Mouse (Mus musculus) testis, adult 10 weeks (tissue): ENCODE measurements around the gene Dcaf1. TPM values are rescaled to one million over a fixed set of nuclear protein-coding genes. Genes with fewer than 3 reads are reported as not detected.

Source experiments
- polyA plus RNA-seq: library from polyadenylated mRNA; stranded (reverse); fragments of 350-450 nt; fragmentation: Illumina TruSeq; extraction: RNeasy Lipid Tissue Mini Kit (QIAGEN cat#74804); gene quantifications from one replicate; pipeline ENCODE4 v1.2.3, GENCODE M21; 2014; ENCODE audit warnings: low read depth, low replicate concordance

The Dcaf1 gene
- 117 TPM for polyA plus RNA-seq

GRCm38 (mm10) chr9:106821618-106822380 lies at the start of gene Dcaf1:
Gene Dcaf1, plus strand, starts transcription at chr9:106821874.

GRCm38 (mm10) chr9:106788812-106789321 lies 32.8 kb upstream of the Dcaf1 start, which contains the start of gene Rad54l2:
Gene Rad54l2, minus strand, starts transcription at chr9:106789194.

GRCm38 (mm10) chr9:106886828-106887702 lies 65.4 kb downstream of the Dcaf1 start, which contains the start of gene Rbm15b:
Gene Rbm15b, minus strand, starts transcription at chr9:106887428.

GRCm38 (mm10) chr9:106891829-106892551 lies 70.3 kb downstream of the Dcaf1 start, which contains the start of gene Manf:
Gene Manf, minus strand, starts transcription at chr9:106891979.

Other genes with a start within 250 kb of the Dcaf1 start
- gene Iqcf6, start 195.3 kb upstream of the Dcaf1 start, polyA plus RNA-seq = 4.1 TPM
- gene Grm2, start 165.8 kb upstream of the Dcaf1 start, polyA plus RNA-seq = not detected
- gene Tex264, start 135.9 kb upstream of the Dcaf1 start, polyA plus RNA-seq = 5.9 TPM
- 10.4 TPM for gene Rad54l2, start 32.7 kb upstream of the Dcaf1 start, polyA plus RNA-seq
- gene Rbm15b, start 65.6 kb downstream of the Dcaf1 start, polyA plus RNA-seq = 4.0 TPM
- 356 TPM for gene Manf, start 70.1 kb downstream of the Dcaf1 start, polyA plus RNA-seq